Mouse (Mus musculus): ENCODE measurements around the gene Iqub.

- TF ChIP-seq POLR2A (IDR thresholded peaks at IDR 0.05; ENCODE audit: borderline replicate concordance, extremely low read depth, insufficient read depth, insufficient read length, poor library complexity, severe bottlenecking) (peak; percentile 68; the same call in 1 of the 2 replicates), CTCF (IDR thresholded peaks at IDR 0.05; ENCODE audit: borderline replicate concordance, extremely low read depth, insufficient read depth, insufficient read length) (no peak)
Measured at GRCm38 (mm10) chr6:24527155-24528063, 12.5 kb upstream of the Iqub start, which contains the start of gene Ndufa5.
